Mouse (Mus musculus): ENCODE measurements around the gene Eva1c.

GRCm38 (mm10) chr16:90917156-90917555 lies 90.6 kb downstream of the Eva1c start:
- TF ChIP-seq POLR2A (IDR thresholded peaks at IDR 0.05; ENCODE audit: extremely low read depth, insufficient read depth, low read length) (no peak), CTCF (IDR thresholded peaks at IDR 0.05; ENCODE audit: extremely low read depth, insufficient read depth, low read length) (no peak)

All from cortical plate, adult 2 months (tissue).